Mouse (Mus musculus): ENCODE measurements around the gene Tmem233. TPM values are rescaled to one million over a fixed set of nuclear protein-coding genes. Genes with fewer than 3 reads are reported as not detected.

Gene Tmem233
- polyA plus RNA-seq, 1 experiment from 2014 or later: not detected

- H3K27ac ChIP-seq (replicated peaks in 1 of 2; ENCODE audit: control insufficient read depth in 1 of 2, insufficient read depth in 1 of 2, low read depth in 2 of 2, low read length in 2 of 2): no peak overlapping the region
- no peaks in the 10 kb centered on the region for H3K4me1 ChIP-seq (ENCODE audit: control insufficient read depth in 2 of 2, insufficient read depth in 2 of 2, low read length in 2 of 2)
- H3K4me3 ChIP-seq (ENCODE audit: control insufficient read depth in 1 of 2, insufficient read depth in 1 of 2, low read depth in 1 of 2, low read length in 2 of 2): no peak overlapping the region
- H3K27me3 ChIP-seq (ENCODE audit: control insufficient read depth, insufficient read depth, low read length): no peaks in the 10 kb centered on the region
- 79% methylated on average over 13 of the region's 13 CpGs for WGBS
- no peak overlapping the region for H3K9ac ChIP-seq (ENCODE audit: low read length)
- H3K9me3 ChIP-seq (ENCODE audit: control insufficient read depth, low read length): no peaks in the 10 kb centered on the region
- no peak overlapping the region for H3K4me2 ChIP-seq (ENCODE audit: low read length)
- no peak for ATAC-seq (ENCODE audit: insufficient number of reproducible peaks, insufficient read depth, low FRiP score, low read depth)
- H3K36me3 ChIP-seq (ENCODE audit: control insufficient read depth, insufficient read depth, low read length): peaks cover 22% of the 10 kb centered on the region; the same call in 1 of the 2 replicates
Measured at GRCm38 (mm10) chr5:116007723-116008122, 75.3 kb downstream of the Tmem233 start.

GRCm38 (mm10) chr5:116006324-116007099 lies 76.5 kb downstream of the Tmem233 start:
- no peak overlapping the region for H3K27ac ChIP-seq (replicated peaks in 1 of 2; ENCODE audit: control insufficient read depth in 1 of 2, insufficient read depth in 1 of 2, low read depth in 2 of 2, low read length in 2 of 2)
- ATAC-seq (ENCODE audit: insufficient number of reproducible peaks, insufficient read depth, low FRiP score, low read depth): no peak

GRCm38 (mm10) chr5:116004271-116004670 lies 78.8 kb downstream of the Tmem233 start:
- Histone ChIP-seq H3K36me3 (ENCODE audit: control insufficient read depth, insufficient read depth, low read length) (peaks cover 35% of the 10 kb centered on the region; the same call in 1 of the 2 replicates), H3K4me2 (ENCODE audit: low read length) (no peak overlapping the region), H3K4me3 (ENCODE audit: control insufficient read depth in 1 of 2, insufficient read depth in 1 of 2, low read depth in 1 of 2, low read length in 2 of 2) (no peak overlapping the region), H3K27ac (replicated peaks in 1 of 2; ENCODE audit: control insufficient read depth in 1 of 2, insufficient read depth in 1 of 2, low read depth in 2 of 2, low read length in 2 of 2) (no peak overlapping the region), H3K27me3 (ENCODE audit: control insufficient read depth, insufficient read depth, low read length) (no peaks in the 10 kb centered on the region), H3K9ac (ENCODE audit: low read length) (no peak overlapping the region), H3K9me3 (ENCODE audit: control insufficient read depth, low read length) (no peaks in the 10 kb centered on the region), H3K4me1 (ENCODE audit: control insufficient read depth in 2 of 2, insufficient read depth in 2 of 2, low read length in 2 of 2) (no peaks in the 10 kb centered on the region)
- ATAC-seq (ENCODE audit: insufficient number of reproducible peaks, insufficient read depth, low FRiP score, low read depth): no peak
- WGBS: 82% methylated on average over 10 of the region's 10 CpGs

More at GRCm38 (mm10) chr5:116006324-116007099, 76.5 kb downstream of the Tmem233 start:
- H3K27me3 ChIP-seq (ENCODE audit: control insufficient read depth, insufficient read depth, low read length): no peaks in the 10 kb centered on the region
- no peaks in the 10 kb centered on the region for H3K9me3 ChIP-seq (ENCODE audit: control insufficient read depth, low read length)
- no peak overlapping the region for H3K4me3 ChIP-seq (ENCODE audit: control insufficient read depth in 1 of 2, insufficient read depth in 1 of 2, low read depth in 1 of 2, low read length in 2 of 2)
- no peaks in the 10 kb centered on the region for H3K4me1 ChIP-seq (ENCODE audit: control insufficient read depth in 2 of 2, insufficient read depth in 2 of 2, low read length in 2 of 2)
- H3K4me2 ChIP-seq (ENCODE audit: low read length): no peak overlapping the region
- WGBS: 70% methylated on average over 22 of the region's 22 CpGs
- H3K36me3 ChIP-seq (ENCODE audit: control insufficient read depth, insufficient read depth, low read length): peaks cover 24% of the 10 kb centered on the region; the same call in 1 of the 2 replicates
- no peak overlapping the region for H3K9ac ChIP-seq (ENCODE audit: low read length)

GRCm38 (mm10) chr5:116003825-116004224 lies 79.2 kb downstream of the Tmem233 start:
- Histone ChIP-seq H3K9ac (ENCODE audit: low read length) (no peak overlapping the region), H3K27ac (replicated peaks in 1 of 2; ENCODE audit: control insufficient read depth in 1 of 2, insufficient read depth in 1 of 2, low read depth in 2 of 2, low read length in 2 of 2) (no peak overlapping the region), H3K27me3 (ENCODE audit: control insufficient read depth, insufficient read depth, low read length) (no peaks in the 10 kb centered on the region), H3K4me1 (ENCODE audit: control insufficient read depth in 2 of 2, insufficient read depth in 2 of 2, low read length in 2 of 2) (no peaks in the 10 kb centered on the region), H3K4me2 (ENCODE audit: low read length) (no peak overlapping the region), H3K4me3 (ENCODE audit: control insufficient read depth in 1 of 2, insufficient read depth in 1 of 2, low read depth in 1 of 2, low read length in 2 of 2) (no peak overlapping the region), H3K36me3 (ENCODE audit: control insufficient read depth, insufficient read depth, low read length) (peaks cover 35% of the 10 kb centered on the region; the same call in 1 of the 2 replicates), H3K9me3 (ENCODE audit: control insufficient read depth, low read length) (no peaks in the 10 kb centered on the region)
- 43% methylated on average over 13 of the region's 13 CpGs for WGBS
- no peak for ATAC-seq (ENCODE audit: insufficient number of reproducible peaks, insufficient read depth, low FRiP score, low read depth)

- H3K4me1 ChIP-seq (ENCODE audit: control insufficient read depth in 2 of 2, insufficient read depth in 2 of 2, low read length in 2 of 2): no peaks in the 10 kb centered on the region
- ATAC-seq (ENCODE audit: insufficient number of reproducible peaks, insufficient read depth, low FRiP score, low read depth): no peak
- peaks cover 34% of the 10 kb centered on the region; the same call in 1 of the 2 replicates for H3K36me3 ChIP-seq (ENCODE audit: control insufficient read depth, insufficient read depth, low read length)
- 83% methylated on average over 8 of the region's 8 CpGs for WGBS
- no peak overlapping the region for H3K4me3 ChIP-seq (ENCODE audit: control insufficient read depth in 1 of 2, insufficient read depth in 1 of 2, low read depth in 1 of 2, low read length in 2 of 2)
- H3K27ac ChIP-seq (replicated peaks in 1 of 2; ENCODE audit: control insufficient read depth in 1 of 2, insufficient read depth in 1 of 2, low read depth in 2 of 2, low read length in 2 of 2): no peak overlapping the region
- no peaks in the 10 kb centered on the region for H3K9me3 ChIP-seq (ENCODE audit: control insufficient read depth, low read length)
- no peaks in the 10 kb centered on the region for H3K27me3 ChIP-seq (ENCODE audit: control insufficient read depth, insufficient read depth, low read length)
- H3K9ac ChIP-seq (ENCODE audit: low read length): no peak overlapping the region
- H3K4me2 ChIP-seq (ENCODE audit: low read length): no peak overlapping the region
Measured at GRCm38 (mm10) chr5:116003154-116003553, 79.9 kb downstream of the Tmem233 start.

GRCm38 (mm10) chr5:115997376-115997775 lies 85.7 kb downstream of the Tmem233 start:
- no peaks in the 10 kb centered on the region for H3K9me3 ChIP-seq (ENCODE audit: control insufficient read depth, low read length)
- H3K9ac ChIP-seq (ENCODE audit: low read length): no peak overlapping the region
- 42% methylated on average over 13 of the region's 13 CpGs for WGBS
- H3K27me3 ChIP-seq (ENCODE audit: control insufficient read depth, insufficient read depth, low read length): no peaks in the 10 kb centered on the region
- no peak overlapping the region for H3K4me2 ChIP-seq (ENCODE audit: low read length)
- ATAC-seq (ENCODE audit: insufficient number of reproducible peaks, insufficient read depth, low FRiP score, low read depth): no peak
- peaks cover 46% of the 10 kb centered on the region for H3K36me3 ChIP-seq (ENCODE audit: control insufficient read depth, insufficient read depth, low read length)
- H3K4me3 ChIP-seq (ENCODE audit: control insufficient read depth in 1 of 2, insufficient read depth in 1 of 2, low read depth in 1 of 2, low read length in 2 of 2): no peak overlapping the region
- no peak overlapping the region for H3K27ac ChIP-seq (replicated peaks in 1 of 2; ENCODE audit: control insufficient read depth in 1 of 2, insufficient read depth in 1 of 2, low read depth in 2 of 2, low read length in 2 of 2)
- no peaks in the 10 kb centered on the region for H3K4me1 ChIP-seq (ENCODE audit: control insufficient read depth in 2 of 2, insufficient read depth in 2 of 2, low read length in 2 of 2)

GRCm38 (mm10) chr5:115994101-115994500 lies 88.9 kb downstream of the Tmem233 start:
- 93% methylated on average over 15 of the region's 15 CpGs for WGBS
- no peaks in the 10 kb centered on the region for H3K27me3 ChIP-seq (ENCODE audit: control insufficient read depth, insufficient read depth, low read length)
- H3K4me3 ChIP-seq (ENCODE audit: control insufficient read depth in 1 of 2, insufficient read depth in 1 of 2, low read depth in 1 of 2, low read length in 2 of 2): no peak overlapping the region
- peaks cover 13% of the 10 kb centered on the region for H3K9me3 ChIP-seq (ENCODE audit: control insufficient read depth, low read length)
- H3K27ac ChIP-seq (replicated peaks in 1 of 2; ENCODE audit: control insufficient read depth in 1 of 2, insufficient read depth in 1 of 2, low read depth in 2 of 2, low read length in 2 of 2): no peak overlapping the region
- H3K36me3 ChIP-seq (ENCODE audit: control insufficient read depth, insufficient read depth, low read length): peaks cover 60% of the 10 kb centered on the region
- no peak overlapping the region for H3K4me2 ChIP-seq (ENCODE audit: low read length)
- no peak overlapping the region for H3K9ac ChIP-seq (ENCODE audit: low read length)
- H3K4me1 ChIP-seq (ENCODE audit: control insufficient read depth in 2 of 2, insufficient read depth in 2 of 2, low read length in 2 of 2): no peaks in the 10 kb centered on the region
- ATAC-seq (ENCODE audit: insufficient number of reproducible peaks, insufficient read depth, low FRiP score, low read depth): no peak

Data from heart, embryonic 14.5 days (tissue).